Mouse (Mus musculus): Measurements from ENCODE around the gene Zfp773.
"Not testable (repeated sequence)": the region's sequence is repeated elsewhere in the genome, so short reads cannot be mapped to it uniquely, and the experiment has no call there.

Gene Zfp773

DNA sequence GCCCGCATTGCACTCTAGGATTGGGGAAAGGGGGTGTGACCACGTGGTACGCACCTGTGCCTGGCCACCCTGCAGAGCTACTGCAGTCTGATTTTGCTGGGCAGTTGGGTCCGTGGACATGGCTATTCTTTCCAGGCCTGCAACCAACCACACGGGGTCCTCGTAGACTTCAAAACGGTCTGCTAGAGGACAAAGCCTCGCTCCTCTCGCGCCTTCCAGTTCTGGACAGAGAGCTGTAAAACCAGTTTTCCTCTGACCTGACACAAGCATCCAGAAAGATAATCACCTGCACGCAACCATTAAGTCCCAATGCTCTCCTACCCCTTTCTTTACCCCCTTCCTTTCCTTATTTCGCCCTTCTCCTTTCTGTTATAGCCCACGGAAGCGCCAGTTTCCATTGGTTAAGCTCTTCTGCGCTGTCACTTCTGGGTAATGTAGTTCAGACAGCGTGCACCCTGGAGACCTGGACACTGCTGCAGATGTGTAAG, at the start of gene Zfp773:
Gene Zfp773, minus strand, starts transcription at position 377 of the 488 bp plus-strand sequence.
- DNase-seq: peak; percentile 70 to 79

DNA sequence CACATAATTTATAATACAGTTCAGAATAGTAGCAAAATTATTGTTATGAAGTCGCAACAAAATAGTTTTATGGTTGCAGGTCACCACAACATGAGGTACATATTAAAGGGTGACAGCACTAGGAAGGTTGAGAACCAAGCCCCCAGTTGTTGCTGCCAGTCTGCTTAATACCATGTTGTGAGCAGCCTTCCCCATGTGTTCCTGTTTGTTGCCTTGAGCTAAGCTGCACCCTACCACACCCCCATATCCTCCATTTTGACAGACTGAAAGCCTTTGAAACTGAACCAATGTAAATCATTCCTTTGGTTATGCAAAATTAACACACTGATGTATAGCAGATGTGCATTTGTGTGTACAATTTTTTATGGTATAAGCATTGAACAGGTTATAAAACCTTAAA, 49.3 kb upstream of the Zfp773 start:
- no peak for DNase-seq

DNA sequence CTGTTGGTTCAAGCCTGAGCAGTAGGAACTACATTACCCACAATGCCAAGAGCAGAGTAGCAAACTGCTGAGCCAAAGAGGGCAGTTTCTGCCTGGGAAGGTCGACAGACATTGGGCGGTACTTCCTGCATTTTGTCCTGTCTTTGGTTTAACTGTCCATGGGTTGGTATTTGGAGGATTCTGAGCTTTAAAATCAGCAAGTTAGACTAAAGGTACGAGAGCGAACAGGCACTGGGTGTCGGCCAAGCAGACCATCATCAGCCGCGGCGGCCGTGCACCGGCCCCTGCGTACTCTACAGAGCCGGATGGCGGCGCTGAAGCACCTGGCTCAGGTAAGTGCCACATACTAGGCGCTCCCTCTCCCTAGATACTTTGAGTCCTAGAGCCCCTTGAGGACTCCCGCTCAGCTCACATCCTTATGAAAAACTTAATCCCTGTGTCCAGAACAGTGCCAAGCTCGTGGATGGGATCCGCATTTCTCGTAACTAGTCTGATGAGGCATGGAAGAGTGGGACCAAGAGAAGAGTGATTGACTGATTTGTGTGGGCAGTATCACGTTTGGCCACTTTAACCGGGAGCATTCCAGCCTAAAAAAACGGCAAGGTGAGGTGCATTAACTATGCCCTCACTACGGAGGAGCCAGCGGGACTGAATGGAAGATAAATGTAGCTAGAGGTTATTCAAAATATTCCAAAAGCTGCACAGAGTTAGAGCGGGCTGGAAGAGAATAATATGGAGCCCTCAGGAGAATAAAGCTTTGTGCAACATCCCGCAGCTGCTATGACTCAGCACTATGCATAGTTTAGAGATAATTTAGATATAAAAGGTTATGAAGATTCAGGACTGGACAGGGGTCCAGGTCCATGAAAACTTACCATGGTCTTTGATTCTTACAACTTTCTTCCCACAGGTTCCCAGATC, 34.9 kb upstream of the Zfp773 start, which contains the start of gene Zfp418:
Gene Zfp418, plus strand, starts transcription at position 104 of the 921 bp plus-strand sequence.
- peak; percentile 58 to 69 for DNase-seq

- DNase-seq: no peak
Observed at GRCm38 (mm10) chr7:7145991-7146608, 9.5 kb upstream of the Zfp773 start.

DNA sequence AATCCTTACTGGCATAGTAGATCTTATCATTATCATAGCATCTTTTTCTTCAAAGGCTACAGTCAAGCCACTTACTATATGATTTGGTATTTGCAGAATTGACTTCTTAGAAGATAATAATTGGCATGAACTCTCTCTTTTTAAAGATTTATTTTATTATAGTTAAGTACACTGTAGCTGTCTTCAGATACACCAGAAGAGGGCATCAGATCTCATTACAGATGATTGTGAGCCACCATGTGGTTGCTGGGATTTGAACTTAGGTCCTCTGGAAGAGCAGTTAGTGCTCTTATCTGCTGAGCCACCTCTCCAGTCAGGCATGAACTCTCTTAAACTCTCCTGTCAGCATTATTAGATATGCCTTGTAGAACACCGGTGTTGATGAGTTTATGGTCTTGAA, 7.7 kb upstream of the Zfp773 start:
- DNase-seq: no peak

GRCm38 (mm10) chr7:7132751-7133150, 3.8 kb downstream of the Zfp773 start:
- no peak for DNase-seq

DNA sequence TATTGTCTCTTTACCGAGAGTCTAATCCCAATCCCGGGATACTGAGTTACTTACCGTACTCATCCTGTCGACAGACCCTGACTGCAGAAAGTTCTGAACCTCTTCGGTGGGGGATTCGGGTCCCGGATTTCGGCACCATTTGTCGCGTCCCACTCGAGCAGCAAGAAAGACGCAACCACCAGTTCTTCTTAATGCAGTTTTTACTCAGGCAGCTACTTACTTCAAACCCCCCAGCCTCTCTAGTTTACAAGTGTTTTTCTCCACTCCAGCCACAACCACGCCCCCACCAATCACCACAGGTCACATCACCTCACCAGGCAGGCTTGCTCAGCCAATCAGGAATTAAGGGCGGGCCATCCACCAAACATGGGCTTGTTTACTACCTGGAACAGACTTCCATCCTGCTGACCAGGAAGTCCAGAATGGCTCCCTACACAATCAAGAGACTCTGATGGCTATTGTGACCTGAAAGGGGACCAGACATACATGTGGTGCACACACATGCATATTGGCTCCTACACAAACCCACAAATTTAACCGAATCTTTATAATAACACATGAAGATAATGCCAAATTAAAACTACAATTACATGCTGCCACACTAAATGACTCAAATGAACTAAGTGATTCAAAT, 5.9 kb downstream of the Zfp773 start:
- DNase-seq: not testable (repeated sequence)

DNA sequence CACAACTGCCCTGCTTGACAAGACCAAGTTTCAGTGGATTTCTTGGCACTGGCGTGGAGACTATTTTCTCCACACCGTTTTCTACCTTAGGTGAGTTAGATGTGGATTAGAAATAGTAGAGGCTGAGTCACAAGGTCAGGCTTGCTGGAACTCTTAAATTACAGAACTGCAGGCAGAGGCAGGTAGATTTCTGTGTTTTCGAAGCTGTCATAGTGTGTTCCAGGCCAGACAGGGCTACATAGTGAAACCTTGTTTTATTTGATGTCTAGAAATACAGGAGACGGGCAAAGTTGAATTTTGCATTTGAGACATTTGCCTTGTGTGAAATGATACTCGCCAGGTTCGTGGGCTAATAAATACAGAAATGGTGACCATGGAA, 15.0 kb downstream of the Zfp773 start:
- no peak for DNase-seq

GRCm38 (mm10) chr7:7120921-7121601, 15.5 kb downstream of the Zfp773 start, which contains the start of gene Zfp954:
TSS of gene Zfp954 (minus strand) at chr7:7121488.
- DNase-seq: peak; percentile 81 to 89

DNA sequence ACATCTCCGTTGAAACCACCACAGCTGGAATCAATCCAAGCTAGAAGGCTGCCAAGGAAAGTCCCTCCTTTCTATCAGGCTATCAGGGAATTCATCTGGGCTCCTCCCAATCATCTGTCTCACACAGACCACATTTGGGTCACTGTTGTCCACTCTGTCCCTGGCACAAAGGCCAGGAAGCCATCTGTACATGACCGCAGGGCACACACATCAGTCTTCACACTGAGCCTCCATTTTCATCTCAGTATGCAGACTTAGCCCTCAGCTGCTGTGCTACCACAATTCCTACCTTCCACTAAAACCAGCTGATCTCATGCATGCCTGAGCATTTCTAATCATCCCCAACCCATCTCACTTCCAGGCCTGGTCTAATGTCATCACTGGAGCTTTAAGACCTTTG, 18.1 kb downstream of the Zfp773 start:
- DNase-seq: no peak

DNA sequence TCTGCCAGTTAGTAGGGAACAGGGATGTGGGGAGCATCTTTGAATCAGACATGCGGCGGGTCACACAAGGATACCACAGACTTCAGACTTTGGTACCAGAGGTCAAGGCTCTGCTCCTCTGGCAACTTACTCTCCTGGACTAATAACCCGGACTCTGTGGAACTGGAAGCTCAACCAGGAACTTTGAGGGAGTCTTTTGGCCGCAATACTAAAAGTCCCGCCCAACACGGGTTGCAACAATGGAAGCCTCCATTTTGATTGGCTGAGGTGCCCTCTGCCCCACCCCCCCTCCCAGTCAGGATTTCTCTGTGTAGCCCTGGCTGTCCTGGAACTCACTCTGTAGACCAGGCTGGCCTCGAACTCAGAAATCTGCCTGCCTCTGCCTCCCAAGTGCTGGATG, 28.1 kb downstream of the Zfp773 start:
- no peak for DNase-seq
